Mouse (Mus musculus) ES-Bruce4 (cell line): ENCODE results near the gene Mfsd6l. TPM values are rescaled to one million over a fixed set of nuclear protein-coding genes. Genes with fewer than 3 reads are reported as not detected.
A peak's percentile ranks its signal among the peaks of the same experiment; 100 is the strongest.

ENCODE experiments used
- H3K27ac ChIP-seq: 2 replicates; pipeline ENCODE4 v1.5.1; 2012; ENCODE audit warnings: low read length, inconsistent platforms; ENCODE audit not compliant: insufficient read depth
- H3K27me3 ChIP-seq: 2 replicates; pipeline ENCODE4 v1.6.1; 2012; ENCODE audit warnings: mild to moderate bottlenecking, low read length, inconsistent platforms; ENCODE audit not compliant: control insufficient read depth, poor library complexity, insufficient read depth, severe bottlenecking
- H3K36me3 ChIP-seq: 2 replicates; pipeline ENCODE4 v1.6.1; 2012; ENCODE audit warnings: inconsistent platforms, mild to moderate bottlenecking, low read length, moderate library complexity; ENCODE audit not compliant: control insufficient read depth, poor library complexity, insufficient read depth, severe bottlenecking
- H3K4me1 ChIP-seq: one replicate; pipeline ENCODE4 v1.8.1; 2011; ENCODE audit warnings: low read length; ENCODE audit not compliant: control insufficient read depth, insufficient read depth
- H3K4me3 ChIP-seq: 2 replicates; pipeline ENCODE4 v1.5.1; 2011; ENCODE audit warnings: low read depth, mild to moderate bottlenecking, low read length
- H3K9ac ChIP-seq: 2 replicates; pipeline ENCODE4 v1.6.1; 2012; ENCODE audit warnings: low read depth, mild to moderate bottlenecking, inconsistent platforms; ENCODE audit not compliant: poor library complexity, severe bottlenecking
- H3K9me3 ChIP-seq: replicated peaks from 2 replicates; pipeline ENCODE4 v1.6.1; 2012; ENCODE audit warnings: mild to moderate bottlenecking, low read length, inconsistent platforms; ENCODE audit not compliant: control insufficient read depth, poor library complexity, insufficient read depth, severe bottlenecking
- CTCF ChIP-seq: IDR thresholded peaks from one replicate; pipeline ENCODE4 v1.8.1; 2011; ENCODE audit warnings: low read depth, low read length
- EP300 ChIP-seq: IDR thresholded peaks from 2 replicates; pipeline ENCODE4 v1.6.1; 2011; ENCODE audit warnings: low read depth, low read length; ENCODE audit not compliant: insufficient read depth
- POLR2A ChIP-seq: IDR thresholded peaks from one replicate; pipeline ENCODE4 v1.8.1; 2011; ENCODE audit warnings: low read length; ENCODE audit not compliant: insufficient read depth
- polyA plus RNA-seq: library from polyadenylated mRNA; stranded (reverse); fragments of >200 nt; gene quantifications from 2 replicates; pipeline ENCODE4 v1.2.4, GENCODE M21; 2011; ENCODE audit warnings: low read depth; ENCODE audit not compliant: missing spikeins, insufficient read depth, insufficient read length

The Mfsd6l gene
- polyA plus RNA-seq, 1 experiment, result 0.48 TPM

DNA sequence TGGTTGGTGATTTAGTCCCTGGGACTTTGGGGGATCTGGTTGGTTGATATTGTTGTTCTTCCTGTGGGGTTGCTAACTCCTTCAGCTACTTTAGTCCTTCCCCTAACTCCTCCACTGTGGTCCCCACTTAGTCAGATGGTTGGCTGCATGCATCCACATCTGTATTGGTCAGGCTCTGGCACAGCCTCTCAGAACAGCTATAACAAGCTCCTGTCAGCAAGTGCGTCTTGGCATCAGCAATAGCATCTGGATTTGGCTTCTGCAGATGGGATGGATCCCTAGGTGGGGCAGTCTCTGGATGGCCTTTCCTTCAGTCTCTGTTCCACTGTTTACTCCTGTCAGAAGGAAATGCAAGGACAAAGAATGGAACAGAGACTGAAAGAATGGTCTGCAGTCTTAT lies 21.1 kb downstream of the Mfsd6l start:
- peaks cover 2% of the 10 kb centered on the region; the same call in 1 of the 2 replicates for H3K27me3 ChIP-seq
- no peak overlapping the region for H3K4me3 ChIP-seq
- no peak overlapping the region for H3K27ac ChIP-seq
- no peaks in the 10 kb centered on the region for H3K4me1 ChIP-seq
- no peaks in the 10 kb centered on the region for H3K36me3 ChIP-seq
- no peak for TF ChIP-seq EP300
- no peaks in the 10 kb centered on the region for H3K9me3 ChIP-seq
- H3K9ac ChIP-seq, result no peak overlapping the region

GRCm38 (mm10) chr11:68579462-68579881 lies 23.5 kb downstream of the Mfsd6l start:
- Histone ChIP-seq H3K9ac (no peak overlapping the region), H3K9me3 (no peaks in the 10 kb centered on the region), H3K4me1 (no peaks in the 10 kb centered on the region), H3K36me3 (no peaks in the 10 kb centered on the region), H3K4me3 (no peak overlapping the region), H3K27ac (no peak overlapping the region), H3K27me3 (no peaks in the 10 kb centered on the region)
- no peak for TF ChIP-seq CTCF
- TF ChIP-seq EP300, result no peak
- TF ChIP-seq POLR2A, result no peak

DNA sequence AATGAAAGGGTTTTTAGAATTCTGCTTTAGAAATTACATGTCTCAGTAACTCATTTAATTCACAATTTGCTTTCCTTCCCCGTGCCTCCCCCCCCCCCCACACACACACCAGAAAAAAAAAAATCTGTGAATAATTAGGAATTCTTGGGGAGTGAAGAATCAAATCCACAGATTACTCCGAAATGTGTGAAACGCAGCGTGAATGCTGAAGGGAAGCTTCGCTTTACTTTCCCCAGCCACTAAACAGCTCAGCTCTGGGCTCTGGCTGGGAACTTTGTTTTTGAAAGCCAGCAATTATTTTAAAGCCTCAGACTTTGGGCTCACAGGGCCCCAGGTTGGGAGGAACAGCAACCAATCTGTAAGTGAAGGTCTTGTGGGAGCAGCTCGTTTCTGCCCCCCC lies 24.6 kb downstream of the Mfsd6l start:
- Histone ChIP-seq H3K36me3 (no peaks in the 10 kb centered on the region), H3K4me3 (no peak overlapping the region), H3K9me3 (no peaks in the 10 kb centered on the region), H3K9ac (no peak overlapping the region), H3K27ac (no peak overlapping the region), H3K4me1 (no peaks in the 10 kb centered on the region), H3K27me3 (no peaks in the 10 kb centered on the region)
- no peak for TF ChIP-seq EP300
- no peak for TF ChIP-seq CTCF
- no peak for TF ChIP-seq POLR2A

DNA sequence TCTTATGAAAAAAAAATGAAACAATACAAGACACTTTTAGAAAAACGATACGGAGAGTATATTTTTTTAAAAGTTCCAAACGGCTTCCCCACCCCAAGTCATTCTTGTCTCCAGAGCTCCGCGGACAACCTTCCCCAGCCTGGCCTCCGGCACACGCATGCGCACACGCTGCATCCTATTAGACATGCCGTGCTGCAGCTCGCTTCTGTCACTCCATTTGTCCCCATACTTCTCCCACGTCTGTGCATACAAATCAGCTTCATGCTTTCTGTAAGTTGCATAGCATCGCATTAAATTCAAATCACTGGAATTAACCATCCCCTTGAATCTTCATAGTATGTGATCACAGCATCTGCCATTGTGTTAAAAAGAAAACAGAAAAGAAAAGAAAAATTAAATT lies 27.2 kb downstream of the Mfsd6l start:
- no peak overlapping the region for H3K27ac ChIP-seq
- TF ChIP-seq EP300 (no peak), CTCF (no peak), POLR2A (no peak)
- H3K4me1 ChIP-seq, result no peaks in the 10 kb centered on the region
- H3K27me3 ChIP-seq, result peaks cover 3% of the 10 kb centered on the region; the same call in 1 of the 2 replicates
- H3K9me3 ChIP-seq, result no peaks in the 10 kb centered on the region
- no peak overlapping the region for H3K4me3 ChIP-seq
- no peaks in the 10 kb centered on the region for H3K36me3 ChIP-seq
- H3K9ac ChIP-seq, result no peak overlapping the region

GRCm38 (mm10) chr11:68583906-68584480 lies 28.0 kb downstream of the Mfsd6l start:
- Histone ChIP-seq H3K36me3 (no peaks in the 10 kb centered on the region), H3K9ac (no peak overlapping the region), H3K4me1 (no peaks in the 10 kb centered on the region), H3K27ac (no peak overlapping the region), H3K27me3 (peaks cover 3% of the 10 kb centered on the region; the same call in 1 of the 2 replicates), H3K9me3 (no peaks in the 10 kb centered on the region), H3K4me3 (no peak overlapping the region)
- TF ChIP-seq EP300 (no peak), CTCF (no peak), POLR2A (no peak)

GRCm38 (mm10) chr11:68585890-68586289 lies 29.9 kb downstream of the Mfsd6l start:
- Histone ChIP-seq H3K4me3 (no peak overlapping the region), H3K27ac (no peak overlapping the region), H3K9me3 (no peaks in the 10 kb centered on the region), H3K27me3 (peaks cover 3% of the 10 kb centered on the region; the same call in 1 of the 2 replicates), H3K9ac (no peak overlapping the region), H3K4me1 (no peaks in the 10 kb centered on the region), H3K36me3 (no peaks in the 10 kb centered on the region)
- peak; percentile 59 for TF ChIP-seq CTCF
- TF ChIP-seq POLR2A, result no peak
